Mouse (Mus musculus) lung, embryonic 16.5 days (tissue): ENCODE results near the gene Parp3. TPM values are rescaled to one million over a fixed set of nuclear protein-coding genes. Genes with fewer than 3 reads are reported as not detected.

ENCODE experiments used
- ATAC-seq: fragments of 200-750 bp; cut with Nextera tagmentation; 2 replicates; pipeline ENCODE4 v1.8.0; 2017; ENCODE audit warnings: low read depth, mild to moderate bottlenecking, moderate library complexity
- H3K27ac ChIP-seq: fragments of 300-500 bp; sonication (generic); 2 replicates; pipeline ENCODE4 v1.5.1; 2014; ENCODE audit warnings: mild to moderate bottlenecking, control low read depth, low read length
- H3K27me3 ChIP-seq: fragments of 300-500 bp; sonication (generic); 2 replicates; pipeline ENCODE4 v1.6.1; 2014; ENCODE audit warnings: low read depth, low read length, mixed read lengths; ENCODE audit not compliant: control insufficient read depth, insufficient read depth
- H3K36me3 ChIP-seq: fragments of 300-500 bp; sonication (generic); 2 replicates; pipeline ENCODE4 v1.6.1; 2014; ENCODE audit warnings: low read length; ENCODE audit not compliant: control insufficient read depth, insufficient read depth
- H3K4me1 ChIP-seq: fragments of 300-500 bp; sonication (generic); replicated peaks from 2 replicates; pipeline ENCODE4 v1.6.1; 2014; ENCODE audit warnings: low read length, mixed read lengths; ENCODE audit not compliant: control insufficient read depth, insufficient read depth
- H3K4me2 ChIP-seq: fragments of 300-500 bp; sonication (generic); 2 replicates; pipeline ENCODE4 v1.6.1; 2014; ENCODE audit warnings: low read depth, low read length, control low read depth
- H3K4me3 ChIP-seq: fragments of 300-500 bp; sonication (generic); 2 replicates; pipeline ENCODE4 v1.5.1; 2014; ENCODE audit warnings: mild to moderate bottlenecking, low read length, control low read depth
- H3K9ac ChIP-seq: fragments of 300-500 bp; sonication (generic); 2 replicates; pipeline ENCODE4 v1.6.1; 2014; ENCODE audit warnings: low read length, control low read depth
- H3K9me3 ChIP-seq: fragments of 300-500 bp; sonication (generic); 2 replicates; pipeline ENCODE4 v1.6.1; 2016; ENCODE audit warnings: low read length; ENCODE audit not compliant: control insufficient read depth
- WGBS: fragments of 180-500 bp; shearing (Covaris S2); extraction: QIAGEN DNeasy Blood & Tissue Kit; methylation state at CpG from one replicate; pipeline ENCODE4 v1.1.7; 2014; 5-methylcytosine and 5-hydroxymethylcytosine counted together
- polyA plus RNA-seq: library from polyadenylated mRNA; unstranded; fragments of >200 nt; fragmentation: Nextera tagmentation; extraction: Ambion mirVana; gene quantifications from 2 replicates; pipeline ENCODE4 v1.2.1, GENCODE M21; 2015

Gene Parp3
- polyA plus RNA-seq, 1 experiment from 2014 or later = 4.7 TPM

GRCm38 (mm10) chr9:106477649-106478048 lies 900 bp upstream of the Parp3 start:
- ATAC-seq = no peak
- WGBS = 1% methylated on average over 16 of the region's 16 CpGs

GRCm38 (mm10) chr9:106476002-106476923 lies 486 bp downstream of the Parp3 start:
- H3K27ac ChIP-seq = peak overlapping the region; percentile 86
- H3K4me3 ChIP-seq = peak overlapping the region; percentile 83
- peaks cover 40% of the 10 kb centered on the region for H3K4me1 ChIP-seq
- peaks cover 4% of the 10 kb centered on the region; the same call in 1 of the 2 replicates for H3K36me3 ChIP-seq
- no peaks in the 10 kb centered on the region for H3K27me3 ChIP-seq
- H3K4me2 ChIP-seq = peak overlapping the region; percentile 50
- peak; percentile 54 for ATAC-seq
- H3K9ac ChIP-seq = peak overlapping the region; percentile 58
- 23% methylated on average over 16 of the region's 16 CpGs for WGBS
- no peaks in the 10 kb centered on the region for H3K9me3 ChIP-seq

More at GRCm38 (mm10) chr9:106477649-106478048, 900 bp upstream of the Parp3 start:
- Histone ChIP-seq H3K4me2 (peak overlapping the region; percentile 91), H3K9ac (peak overlapping the region; percentile 72), H3K27ac (no peak overlapping the region), H3K4me3 (peak overlapping the region; percentile 83), H3K27me3 (no peaks in the 10 kb centered on the region), H3K36me3 (peaks cover 4% of the 10 kb centered on the region; the same call in 1 of the 2 replicates), H3K4me1 (peaks cover 34% of the 10 kb centered on the region), H3K9me3 (no peaks in the 10 kb centered on the region)

- ATAC-seq = no peak
- Histone ChIP-seq H3K27me3 (no peaks in the 10 kb centered on the region), H3K9ac (peak within 1 kb of the TSS; percentile 58), H3K4me2 (peak within 1 kb of the TSS; percentile 50), H3K4me1 (peaks cover 40% of the 10 kb centered on the region), H3K27ac (peak within 1 kb of the TSS; percentile 86), H3K4me3 (peak within 1 kb of the TSS; percentile 83), H3K36me3 (peaks cover under 1% of the 10 kb centered on the region; the same call in 1 of the 2 replicates), H3K9me3 (no peaks in the 10 kb centered on the region)
- WGBS = 85% methylated on average over 10 of the region's 10 CpGs
Measured at GRCm38 (mm10) chr9:106475663-106476001, 1.1 kb downstream of the Parp3 start, which contains the start of gene Rrp9. Rrp9 (plus strand) TSS chr9:106475963.

- Histone ChIP-seq H3K27ac (no peak overlapping the region), H3K36me3 (no peaks in the 10 kb centered on the region), H3K9ac (peak overlapping the region; percentile 33), H3K4me3 (no peak overlapping the region), H3K27me3 (no peaks in the 10 kb centered on the region), H3K9me3 (no peaks in the 10 kb centered on the region), H3K4me1 (peaks cover 40% of the 10 kb centered on the region), H3K4me2 (no peak overlapping the region)
- ATAC-seq = no peak
- 67% methylated on average over 7 of the region's 7 CpGs for WGBS
Measured at GRCm38 (mm10) chr9:106475046-106475445, 1.7 kb downstream of the Parp3 start.

GRCm38 (mm10) chr9:106474456-106474855 lies 2.3 kb downstream of the Parp3 start:
- H3K27ac ChIP-seq = no peak overlapping the region
- no peaks in the 10 kb centered on the region for H3K9me3 ChIP-seq
- peaks cover 40% of the 10 kb centered on the region for H3K4me1 ChIP-seq
- H3K4me3 ChIP-seq = no peak overlapping the region
- 0 out of 2 replicates have a peak, but pooled peaks have one; percentile 1 for ATAC-seq
- no peaks in the 10 kb centered on the region for H3K36me3 ChIP-seq
- peak overlapping the region; percentile 33 for H3K9ac ChIP-seq
- no peak overlapping the region for H3K4me2 ChIP-seq
- 2% methylated on average over 6 of the region's 6 CpGs for WGBS
- no peaks in the 10 kb centered on the region for H3K27me3 ChIP-seq

- H3K9me3 ChIP-seq = no peaks in the 10 kb centered on the region
- no peak overlapping the region for H3K4me3 ChIP-seq
- WGBS = 64% methylated on average over 5 of the region's 5 CpGs
- no peak overlapping the region for H3K9ac ChIP-seq
- H3K4me2 ChIP-seq = no peak overlapping the region
- peaks cover 40% of the 10 kb centered on the region for H3K4me1 ChIP-seq
- H3K27ac ChIP-seq = no peak overlapping the region
- no peaks in the 10 kb centered on the region for H3K36me3 ChIP-seq
- no peaks in the 10 kb centered on the region for H3K27me3 ChIP-seq
- no peak for ATAC-seq
Measured at GRCm38 (mm10) chr9:106473753-106474105, 3.0 kb downstream of the Parp3 start.

- no peaks in the 10 kb centered on the region for H3K27me3 ChIP-seq
- 71% methylated on average over 16 of the region's 16 CpGs for WGBS
- H3K9ac ChIP-seq = no peak overlapping the region
- no peak overlapping the region for H3K4me2 ChIP-seq
- no peak overlapping the region for H3K4me3 ChIP-seq
- H3K36me3 ChIP-seq = no peaks in the 10 kb centered on the region
- peaks cover 38% of the 10 kb centered on the region for H3K4me1 ChIP-seq
- no peak for ATAC-seq
- H3K9me3 ChIP-seq = no peaks in the 10 kb centered on the region
- no peak overlapping the region for H3K27ac ChIP-seq
Measured at GRCm38 (mm10) chr9:106473081-106473752, 3.5 kb downstream of the Parp3 start.

- peak overlapping the region; percentile 2; the same call in 1 of the 2 replicates for H3K27ac ChIP-seq
- no peak overlapping the region for H3K9ac ChIP-seq
- H3K4me1 ChIP-seq = peaks cover 33% of the 10 kb centered on the region
- H3K4me3 ChIP-seq = no peak overlapping the region
- 55% methylated on average over 4 of the region's 4 CpGs for WGBS
- H3K4me2 ChIP-seq = no peak overlapping the region
- H3K27me3 ChIP-seq = no peaks in the 10 kb centered on the region
- no peak for ATAC-seq
- no peaks in the 10 kb centered on the region for H3K36me3 ChIP-seq
- H3K9me3 ChIP-seq = no peaks in the 10 kb centered on the region
Measured at GRCm38 (mm10) chr9:106472321-106472720, 4.4 kb downstream of the Parp3 start.

- H3K4me1 ChIP-seq = peaks cover 33% of the 10 kb centered on the region
- no peaks in the 10 kb centered on the region for H3K36me3 ChIP-seq
- H3K4me2 ChIP-seq = peak overlapping the region; percentile 39
- peak overlapping the region; percentile 2; the same call in 1 of the 2 replicates for H3K27ac ChIP-seq
- no peak overlapping the region for H3K4me3 ChIP-seq
- 0 out of 2 replicates have a peak overlapping the region, but pooled peaks have one; percentile 29 for H3K9ac ChIP-seq
- H3K27me3 ChIP-seq = no peaks in the 10 kb centered on the region
- ATAC-seq = peak; percentile 11; the same call in 1 of the 2 replicates
- WGBS = 15% methylated on average over 5 of the region's 5 CpGs
- H3K9me3 ChIP-seq = no peaks in the 10 kb centered on the region
Measured at GRCm38 (mm10) chr9:106471892-106472291, 4.9 kb downstream of the Parp3 start.
